Comparison of ENCODE assay signal across 8 mouse cellular contexts in genomic region chr19:15984449-15985171, GRCm38 (mm10). TPM values are rescaled to one million over a fixed set of nuclear protein-coding genes. Genes with fewer than 3 reads are reported as not detected.
DNase-seq lines count a peak whose midpoint lies in the region; ATAC-seq lines count a peak whose summit lies in the region.

Gene Cep78, minus strand, starts transcription at chr19:15984989.

- peak within 1 kb of the TSS; percentile 58 for H3K4me2 ChIP-seq in hindbrain, embryonic 14.5 days (replicated peaks)

- WGBS in hindbrain, embryonic 14.5 days, result under 1% methylated on average over 88 of the region's 88 CpGs

- peak within 1 kb of the TSS; percentile 94 for H3K4me3 ChIP-seq in hindbrain, embryonic 14.5 days (replicated peaks; ENCODE audit: low read length)

- H3K27me3 ChIP-seq in hindbrain, embryonic 14.5 days (ENCODE audit: control insufficient read depth, insufficient read depth, low read length), result no peaks in the 10 kb centered on the region

- H3K27ac ChIP-seq in hindbrain, embryonic 14.5 days, result peak within 1 kb of the TSS; percentile 96

- peak within 1 kb of the TSS; percentile 95 for H3K9ac ChIP-seq in hindbrain, embryonic 14.5 days

- DNase-seq in NIH3T3 (ENCODE audit: low read depth), result peak; percentile 98
- DNase-seq in cerebellum, postnatal 10 days, result peak; percentile 96
- peak; percentile 82 to 88 for DNase-seq in frontal cortex, postnatal 14 days (ENCODE audit: low spot score in 2 of 2)
- peak; percentile 97 for DNase-seq in hindbrain, embryonic 14.5 days (ENCODE audit: low spot score)
- peak; percentile 92 for DNase-seq in layer of hippocampus, postnatal 36 days
- peak; percentile 91 for DNase-seq in lung, postnatal 36 days
- DNase-seq in retina, postnatal 1 day, result peak; percentile 95
- DNase-seq in urinary bladder, adult 18-20 months (ENCODE audit: low spot score in 2 of 2), result peak; percentile 83 to 86

- peak; percentile 91 for ATAC-seq in hindbrain, embryonic 14.5 days (ENCODE audit: low FRiP score)

- peaks cover 9% of the 10 kb centered on the region for H3K36me3 ChIP-seq in hindbrain, embryonic 14.5 days (replicated peaks; ENCODE audit: control insufficient read depth, insufficient read depth)

- H3K4me1 ChIP-seq in hindbrain, embryonic 14.5 days (replicated peaks; ENCODE audit: control insufficient read depth, insufficient read depth, low read length), result peaks cover 34% of the 10 kb centered on the region

- no peaks in the 10 kb centered on the region for H3K9me3 ChIP-seq in hindbrain, embryonic 14.5 days (ENCODE audit: control insufficient read depth, low read length)

RNA-seq across cellular contexts. Expression of gene Cep78, which starts in this region (rescaled TPM):
- 27.9 and 29.4 TPM in 2 replicates for polyA plus RNA-seq in hindbrain, embryonic 14.5 days (2014; fragmentation: Nextera tagmentation; extraction: Ambion mirVana)
- total RNA-seq in layer of hippocampus, postnatal 36 days (2021), result 10 to 100 TPM; 11.1 to 12.5 TPM

Comparison
In these comparisons a context has a peak if more than half of its experiments do, and no peak if none do; other contexts are left out.
1. Peak in every context shown above with its lines: DNase-seq, ATAC-seq, H3K4me3 ChIP-seq and H3K27ac ChIP-seq.